Mouse (Mus musculus): Measurements from ENCODE around the gene Exo5.

- TF ChIP-seq GATA1 (IDR thresholded peaks at IDR 0.05; ENCODE audit: borderline replicate concordance, low read length) (no peak), FLI1 (IDR thresholded peaks at IDR 0.05; ENCODE audit: low read length) (no peak)
Observed at GRCm38 (mm10) chr4:120953038-120953437, 28.2 kb upstream of the Exo5 start.
